ENCODE assay signal across 8 mouse cellular contexts in genomic region chr6:47176157-47176555, GRCm38 (mm10).
DNase-seq lines count a peak whose midpoint lies in the region; ATAC-seq and TF ChIP-seq lines count a peak whose summit lies in the region.
"Not testable (repeated sequence)": the region's sequence is repeated elsewhere in the genome, so short reads cannot be mapped to it uniquely, and the experiment has no call there.

No protein-coding gene starts in this region.

- not testable (repeated sequence) for H3K4me3 ChIP-seq in embryonic facial prominence, embryonic 12.5 days; forebrain, embryonic 13.5 days; hindbrain, embryonic 14.5 days (replicated peaks; ENCODE audit: low read length); kidney, embryonic 14.5 days (ENCODE audit: low read length); midbrain, embryonic 12.5 days; midbrain, postnatal 0 days (ENCODE audit: low read depth, low read length); neural tube, embryonic 15.5 days (replicated peaks)

- not testable (repeated sequence) for H3K9me3 ChIP-seq in embryonic facial prominence, embryonic 12.5 days; forebrain, embryonic 13.5 days (replicated peaks); hindbrain, embryonic 14.5 days (ENCODE audit: control insufficient read depth, low read length); kidney, embryonic 14.5 days (ENCODE audit: control insufficient read depth, low read length); midbrain, embryonic 12.5 days; midbrain, postnatal 0 days (ENCODE audit: low read length); neural tube, embryonic 15.5 days (replicated peaks)

- not testable (repeated sequence) for H3K27me3 ChIP-seq in embryonic facial prominence, embryonic 12.5 days; forebrain, embryonic 13.5 days; hindbrain, embryonic 14.5 days (ENCODE audit: control insufficient read depth, insufficient read depth, low read length); kidney, embryonic 14.5 days (ENCODE audit: control insufficient read depth, insufficient read depth, low read length); midbrain, embryonic 12.5 days; midbrain, postnatal 0 days (ENCODE audit: insufficient read depth, low read length); neural tube, embryonic 15.5 days (replicated peaks)

- H3K36me3 ChIP-seq in embryonic facial prominence, embryonic 12.5 days; forebrain, embryonic 13.5 days (ENCODE audit: poor library complexity, severe bottlenecking); hindbrain, embryonic 14.5 days (replicated peaks; ENCODE audit: control insufficient read depth, insufficient read depth); kidney, embryonic 14.5 days (ENCODE audit: control insufficient read depth, insufficient read depth, low read length); midbrain, embryonic 12.5 days; midbrain, postnatal 0 days (ENCODE audit: insufficient read depth, low read length); neural tube, embryonic 15.5 days: not testable (repeated sequence)

- DNase-seq in hindbrain, embryonic 14.5 days (ENCODE audit: low spot score); midbrain, postnatal 0 days (ENCODE audit: low spot score): not testable (repeated sequence)

- ATAC-seq in embryonic facial prominence, embryonic 12.5 days (ENCODE audit: insufficient number of reproducible peaks, insufficient read depth, low FRiP score, low TSS enrichment) = not testable (repeated sequence)
- peak; percentile 25 for ATAC-seq in forebrain, embryonic 13.5 days
- peak; percentile 36; the same call in 1 of the 2 replicates for ATAC-seq in granulocyte monocyte progenitor cell, adult 5-6 weeks (replicated peaks; ENCODE audit: poor library complexity, severe bottlenecking)
- ATAC-seq in hindbrain, embryonic 14.5 days (ENCODE audit: low FRiP score) = peak; percentile 49
- 0 out of 2 replicates have a peak, but pooled peaks have one; percentile 9 for ATAC-seq in kidney, embryonic 14.5 days (ENCODE audit: low FRiP score, low TSS enrichment)
- 0 out of 2 replicates have a peak, but pooled peaks have one; percentile 44 for ATAC-seq in midbrain, embryonic 12.5 days (ENCODE audit: low FRiP score, low read depth)
- ATAC-seq in midbrain, postnatal 0 days (ENCODE audit: low FRiP score) = 0 out of 2 replicates have a peak, but pooled peaks have one; percentile 12
- ATAC-seq in neural tube, embryonic 15.5 days (ENCODE audit: low FRiP score) = peak; percentile 49; the same call in 1 of the 2 replicates

- 58% methylated on average over 3 of the region's 3 CpGs for WGBS in embryonic facial prominence, embryonic 12.5 days
- 39% methylated on average over 3 of the region's 3 CpGs for WGBS in forebrain, embryonic 13.5 days
- WGBS in hindbrain, embryonic 14.5 days = 45% methylated on average over 3 of the region's 3 CpGs
- whole genome bisulfite sequencing in kidney, embryonic 14.5 days = 62% methylated on average over 3 of the region's 3 CpGs
- 58% methylated on average over 3 of the region's 3 CpGs for WGBS in midbrain, embryonic 12.5 days
- WGBS in midbrain, postnatal 0 days = 56% methylated on average over 3 of the region's 3 CpGs
- 39% methylated on average over 3 of the region's 3 CpGs for WGBS in neural tube, embryonic 15.5 days

- not testable (repeated sequence) for TF ChIP-seq CTCF in midbrain, postnatal 0 days (IDR thresholded peaks at IDR 0.05)

- not testable (repeated sequence) for H3K9ac ChIP-seq in embryonic facial prominence, embryonic 12.5 days; forebrain, embryonic 13.5 days; kidney, embryonic 14.5 days (ENCODE audit: low read depth, low read length); midbrain, embryonic 12.5 days (replicated peaks); midbrain, postnatal 0 days (replicated peaks; ENCODE audit: low read length, poor library complexity, severe bottlenecking); neural tube, embryonic 15.5 days (replicated peaks)
- H3K9ac ChIP-seq in hindbrain, embryonic 14.5 days = peak overlapping the region; percentile 52; the same call in 1 of the 2 replicates

- H3K4me2 ChIP-seq in embryonic facial prominence, embryonic 12.5 days (replicated peaks) = 0 out of 2 replicates have a peak overlapping the region, but pooled peaks have one; percentile 28
- H3K4me2 ChIP-seq in forebrain, embryonic 13.5 days = peak overlapping the region; percentile 49
- H3K4me2 ChIP-seq in hindbrain, embryonic 14.5 days (replicated peaks) = peak overlapping the region; percentile 44
- not testable (repeated sequence) for H3K4me2 ChIP-seq in kidney, embryonic 14.5 days (replicated peaks; ENCODE audit: low read depth, low read length)
- peak overlapping the region; percentile 30 for H3K4me2 ChIP-seq in midbrain, embryonic 12.5 days (replicated peaks)
- H3K4me2 ChIP-seq in midbrain, postnatal 0 days (ENCODE audit: low read depth, low read length, poor library complexity, severe bottlenecking) = peak overlapping the region; percentile 29; the same call in 1 of the 2 replicates
- peak overlapping the region; percentile 40 for H3K4me2 ChIP-seq in neural tube, embryonic 15.5 days

- H3K27ac ChIP-seq in embryonic facial prominence, embryonic 12.5 days; kidney, embryonic 14.5 days (ENCODE audit: low read depth, low read length); midbrain, postnatal 0 days (ENCODE audit: low read depth, low read length); neural tube, embryonic 15.5 days (replicated peaks): not testable (repeated sequence)
- H3K27ac ChIP-seq in forebrain, embryonic 13.5 days = peak overlapping the region; percentile 54
- peak overlapping the region; percentile 72; the same call in 1 of the 2 replicates for H3K27ac ChIP-seq in hindbrain, embryonic 14.5 days
- 0 out of 2 replicates have a peak overlapping the region, but pooled peaks have one; percentile 58 for H3K27ac ChIP-seq in midbrain, embryonic 12.5 days (replicated peaks)

- not testable (repeated sequence) for H3K4me1 ChIP-seq in embryonic facial prominence, embryonic 12.5 days; hindbrain, embryonic 14.5 days (replicated peaks; ENCODE audit: control insufficient read depth, insufficient read depth, low read length); kidney, embryonic 14.5 days (ENCODE audit: control insufficient read depth, insufficient read depth, low read length); midbrain, embryonic 12.5 days; midbrain, postnatal 0 days (ENCODE audit: insufficient read depth, low read length)
- peaks cover 15% of the 10 kb centered on the region for H3K4me1 ChIP-seq in forebrain, embryonic 13.5 days
- H3K4me1 ChIP-seq in neural tube, embryonic 15.5 days = peaks cover 19% of the 10 kb centered on the region
